10 mouse cellular contexts compared by ENCODE assay signal in genomic region chr17:44419405-44419729, GRCm38 (mm10).
"Had no signal": no experiment of that assay in that cellular context is flagged by ENCODE, and none has a peak within 500 bp of the region (broad histone marks: within the 10 kb centered on the region; RNA-seq: fewer than 3 reads in every experiment).

No protein-coding gene starts in this region.

- H3K27ac ChIP-seq: kidney, embryonic 15.5 days; limb, embryonic 12.5 days; liver, embryonic 14.5 days; midbrain, embryonic 15.5 days; neural tube, embryonic 12.5 days had no signal

- DNase-seq: kidney, adult 18-20 months; liver; lung, adult 18-20 months; thymus, postnatal 4 days had no signal

- H3K9me3 ChIP-seq: midbrain, embryonic 15.5 days had no signal

- H3K9ac ChIP-seq: kidney, embryonic 15.5 days; limb, embryonic 12.5 days; liver, embryonic 14.5 days; midbrain, embryonic 15.5 days; neural tube, embryonic 12.5 days had no signal

- H3K4me3 ChIP-seq: kidney, embryonic 15.5 days; limb, embryonic 12.5 days; midbrain, embryonic 15.5 days; neural tube, embryonic 12.5 days had no signal

- H3K4me2 ChIP-seq: kidney, embryonic 15.5 days; limb, embryonic 12.5 days; midbrain, embryonic 11.5 days; midbrain, embryonic 15.5 days; neural tube, embryonic 12.5 days had no signal

- H3K27me3 ChIP-seq: kidney, embryonic 15.5 days; midbrain, embryonic 15.5 days; neural tube, embryonic 12.5 days had no signal

- ATAC-seq: midbrain, embryonic 15.5 days had no signal

- H3K36me3 ChIP-seq: kidney, embryonic 15.5 days; limb, embryonic 12.5 days; midbrain, embryonic 15.5 days; neural tube, embryonic 12.5 days had no signal

- H3K4me1 ChIP-seq: kidney, embryonic 15.5 days; midbrain, embryonic 15.5 days; neural tube, embryonic 12.5 days had no signal
